In genomic region chr5:121872158-121872557, GRCm38 (mm10) we compare ENCODE assay signal across 9 mouse cellular contexts. TPM values are rescaled to one million over a fixed set of nuclear protein-coding genes. Genes with fewer than 3 reads are reported as not detected.
A peak's percentile ranks its signal among the peaks of the same experiment; 100 is the strongest.
DNase-seq lines count a peak whose midpoint lies in the region; ATAC-seq and TF ChIP-seq lines count a peak whose summit lies in the region.
"Had no signal": no experiment of that assay in that cellular context is flagged by ENCODE, and none has a peak within 500 bp of the region (broad histone marks: within the 10 kb centered on the region; RNA-seq: fewer than 3 reads in every experiment).

No protein-coding gene starts in this region.

- no peak; the same call in 1 of the 2 replicates for ATAC-seq in kidney, embryonic 16.5 days (ENCODE audit: low FRiP score, low TSS enrichment)
- peak; percentile 83 for ATAC-seq in frontal cortex, adult (ENCODE audit: low TSS enrichment)
- ATAC-seq in hindbrain, postnatal 0 days: peak; percentile 57
- ATAC-seq in limb, embryonic 14.5 days (ENCODE audit: low FRiP score, low read depth): no peak

- peak; percentile 99 for TF ChIP-seq CTCF in hindbrain, postnatal 0 days (IDR thresholded peaks at IDR 0.05; ENCODE audit: low read depth)

- no peak overlapping the region for H3K27ac ChIP-seq in kidney, embryonic 16.5 days (ENCODE audit: low read length)
- no peak overlapping the region for H3K27ac ChIP-seq in hindbrain, postnatal 0 days
- no peak overlapping the region for H3K27ac ChIP-seq in limb, embryonic 14.5 days (replicated peaks; ENCODE audit: low read depth, low read length)

- DNase-seq in kidney, adult 11 months: peak; percentile 49
- peak; percentile 75 for DNase-seq in cerebellum, adult 8-10 months
- peak; percentile 91 for DNase-seq in hindbrain, postnatal 0 days (ENCODE audit: low spot score)
- DNase-seq in limb, embryonic 14.5 days (ENCODE audit: low spot score): peak; percentile 72
- peak; percentile 57 for DNase-seq in naive thymus-derived CD4-positive, alpha-beta T cell, adult 2 months (ENCODE audit: low read depth)
- DNase-seq in splenic B cell, adult 2 months (ENCODE audit: low read depth, low spot score): peak; percentile 61

- 0 out of 2 replicates have a peak, but pooled peaks cover 4% of the 10 kb centered on the region for H3K4me1 ChIP-seq in kidney, embryonic 16.5 days (ENCODE audit: insufficient read depth, low read length)
- H3K4me1 ChIP-seq in hindbrain, postnatal 0 days (ENCODE audit: insufficient read depth, low read length): no peaks in the 10 kb centered on the region
- no peaks in the 10 kb centered on the region for H3K4me1 ChIP-seq in limb, embryonic 14.5 days (ENCODE audit: control insufficient read depth, insufficient read depth, low read length)

- 10% methylated on average over 4 of the region's 4 CpGs for WGBS in kidney, embryonic 16.5 days
- 12% methylated on average over 4 of the region's 4 CpGs for WGBS in hindbrain, postnatal 0 days
- WGBS in limb, embryonic 14.5 days: 3% methylated on average over 4 of the region's 4 CpGs

- H3K9ac ChIP-seq in kidney, embryonic 16.5 days (replicated peaks; ENCODE audit: low read length): no peak overlapping the region
- no peak overlapping the region for H3K9ac ChIP-seq in hindbrain, postnatal 0 days (replicated peaks; ENCODE audit: low read length)
- H3K9ac ChIP-seq in limb, embryonic 14.5 days (ENCODE audit: low read depth, low read length, severe bottlenecking): no peak overlapping the region

- H3K4me3 ChIP-seq in kidney, embryonic 16.5 days (ENCODE audit: low read length): no peak overlapping the region
- H3K4me3 ChIP-seq in hindbrain, postnatal 0 days (ENCODE audit: low read length): no peak overlapping the region
- H3K4me3 ChIP-seq in limb, embryonic 14.5 days (replicated peaks; ENCODE audit: low read length): no peak overlapping the region
- H3K4me3 ChIP-seq: megakaryocyte, embryonic 14.5 days had no signal

- H3K9me3 ChIP-seq in kidney, embryonic 16.5 days (ENCODE audit: low read length): no peaks in the 10 kb centered on the region
- no peaks in the 10 kb centered on the region for H3K9me3 ChIP-seq in hindbrain, postnatal 0 days (ENCODE audit: low read length)
- H3K9me3 ChIP-seq in limb, embryonic 14.5 days (ENCODE audit: control insufficient read depth, low read length): no peaks in the 10 kb centered on the region

- H3K4me2 ChIP-seq in kidney, embryonic 16.5 days (replicated peaks; ENCODE audit: low read depth, low read length): no peak overlapping the region
- H3K4me2 ChIP-seq in hindbrain, postnatal 0 days (ENCODE audit: low read depth, low read length): no peak overlapping the region
- no peak overlapping the region for H3K4me2 ChIP-seq in limb, embryonic 14.5 days (replicated peaks; ENCODE audit: low read depth, low read length, severe bottlenecking)

- H3K27me3 ChIP-seq in kidney, embryonic 16.5 days (ENCODE audit: insufficient read depth, low read length): no peaks in the 10 kb centered on the region
- no peaks in the 10 kb centered on the region for H3K27me3 ChIP-seq in hindbrain, postnatal 0 days (ENCODE audit: insufficient read depth, low read length)
- H3K27me3 ChIP-seq in limb, embryonic 14.5 days (ENCODE audit: control insufficient read depth, insufficient read depth, low read length): no peaks in the 10 kb centered on the region
- H3K27me3 ChIP-seq in splenic B cell, adult 2 months (ENCODE audit: control insufficient read depth, insufficient read depth, low read length, poor library complexity, severe bottlenecking): no peaks in the 10 kb centered on the region

- no peak for TF ChIP-seq POLR2A in limb, embryonic 14.5 days (IDR thresholded peaks at IDR 0.05; ENCODE audit: borderline replicate concordance, extremely low read depth, insufficient read depth, insufficient read length)

- H3K36me3 ChIP-seq in kidney, embryonic 16.5 days (ENCODE audit: insufficient read depth, low read length): 0 out of 2 replicates have a peak, but pooled peaks cover 9% of the 10 kb centered on the region
- peaks cover 5% of the 10 kb centered on the region; the same call in 1 of the 2 replicates for H3K36me3 ChIP-seq in hindbrain, postnatal 0 days (ENCODE audit: insufficient read depth, low read length)
- no peaks in the 10 kb centered on the region for H3K36me3 ChIP-seq in limb, embryonic 14.5 days (ENCODE audit: control insufficient read depth, insufficient read depth, low read length)
- H3K36me3 ChIP-seq in splenic B cell, adult 2 months (ENCODE audit: control insufficient read depth, insufficient read depth, low read length, poor library complexity, severe bottlenecking): no peaks in the 10 kb centered on the region

RNA-seq across cellular contexts. Expression of gene Pheta1, which starts 23.4 kb away (rescaled TPM):
- 28.9 and 33.2 TPM in 2 replicates for polyA plus RNA-seq in kidney, embryonic 16.5 days (2015; fragmentation: Nextera tagmentation; extraction: Ambion mirVana)
- 48.9 and 52.5 TPM in 2 replicates for total RNA-seq in hindbrain, postnatal 0 days (2014; rRNA removed)
- polyA plus RNA-seq in hindbrain, postnatal 0 days (2015; fragmentation: Nextera tagmentation; extraction: Ambion mirVana): 28.0 and 28.3 TPM in 2 replicates
- 30.1 and 40.2 TPM in 2 replicates for polyA plus RNA-seq in limb, embryonic 14.5 days (2012; rRNA removed)
- 21.3 and 28.0 TPM in 2 replicates for polyA plus RNA-seq in limb, embryonic 14.5 days (2014; fragmentation: Nextera tagmentation; extraction: Ambion mirVana)

RNA-seq across cellular contexts. Expression of gene Sh2b3, which starts 34.7 kb away (rescaled TPM):
- 17.4 and 17.8 TPM in 2 replicates for polyA plus RNA-seq in kidney, embryonic 16.5 days (2015; fragmentation: Nextera tagmentation; extraction: Ambion mirVana)
- 24.7 and 31.0 TPM in 2 replicates for total RNA-seq in hindbrain, postnatal 0 days (2014; rRNA removed)
- polyA plus RNA-seq in hindbrain, postnatal 0 days (2015; fragmentation: Nextera tagmentation; extraction: Ambion mirVana): 6.5 and 6.6 TPM in 2 replicates
- polyA plus RNA-seq in limb, embryonic 14.5 days (2012; rRNA removed): 24.1 and 34.9 TPM in 2 replicates
- polyA plus RNA-seq in limb, embryonic 14.5 days (2014; fragmentation: Nextera tagmentation; extraction: Ambion mirVana): 18.5 and 19.7 TPM in 2 replicates

Comparison
In these comparisons a context has a peak if more than half of its experiments do, and no peak if none do; other contexts are left out.
1. ATAC-seq: peak in frontal cortex, adult (single experiment) and hindbrain, postnatal 0 days (single experiment); none in kidney, embryonic 16.5 days (single experiment) and limb, embryonic 14.5 days (single experiment).
2. Peak in every context shown above with its lines, with median percentiles within 50 percentile points of each other: DNase-seq.